Mouse (Mus musculus) lung, postnatal 36 days (tissue): ENCODE results near the gene Creb3.
"Not testable (repeated sequence)": the region's sequence is repeated elsewhere in the genome, so short reads cannot be mapped to it uniquely, and the experiment has no call there.

ENCODE experiments used
- DNase-seq: peaks from one replicate; pipeline ENCODE4 v3.0.0; 2022; ENCODE audit warnings: mixed read lengths

Creb3 gene

GRCm38 (mm10) chr4:43584444-43585416 is 22.6 kb downstream of the Creb3 start, which contains the start of gene Msmp:
TSS of gene Msmp (minus strand) at chr4:43584494.
- peak; percentile 49 for DNase-seq

- DNase-seq = no peak
Measured at GRCm38 (mm10) chr4:43585682-43586081, 23.6 kb downstream of the Creb3 start.

- DNase-seq = no peak
Measured at GRCm38 (mm10) chr4:43586411-43586810, 24.3 kb downstream of the Creb3 start.

GRCm38 (mm10) chr4:43587681-43588080 is 25.5 kb downstream of the Creb3 start:
- DNase-seq = no peak

GRCm38 (mm10) chr4:43591543-43591942 is 29.4 kb downstream of the Creb3 start:
- DNase-seq = no peak

- no peak for DNase-seq
Measured at GRCm38 (mm10) chr4:43591961-43592360, 29.8 kb downstream of the Creb3 start.

GRCm38 (mm10) chr4:43593453-43593852 is 31.3 kb downstream of the Creb3 start:
- no peak for DNase-seq

- not testable (repeated sequence) for DNase-seq
Measured at GRCm38 (mm10) chr4:43596597-43596996, 34.5 kb downstream of the Creb3 start.

- DNase-seq = no peak
Measured at GRCm38 (mm10) chr4:43598200-43598599, 36.1 kb downstream of the Creb3 start.

- no peak for DNase-seq
Measured at GRCm38 (mm10) chr4:43598650-43599380, 36.7 kb downstream of the Creb3 start.

GRCm38 (mm10) chr4:43600195-43600934 is 38.2 kb downstream of the Creb3 start:
- no peak for DNase-seq

- no peak for DNase-seq
Measured at GRCm38 (mm10) chr4:43604099-43604498, 42.0 kb downstream of the Creb3 start.

- no peak for DNase-seq
Measured at GRCm38 (mm10) chr4:43604751-43605685, 42.9 kb downstream of the Creb3 start.

- DNase-seq = no peak
Measured at GRCm38 (mm10) chr4:43612534-43612933, 50.4 kb downstream of the Creb3 start.

- peak; percentile 77 for DNase-seq
Measured at GRCm38 (mm10) chr4:43613060-43613730, 51.1 kb downstream of the Creb3 start.
